Mouse (Mus musculus): Measurements from ENCODE around the gene Sfi1.
"Not testable (repeated sequence)": the region's sequence is repeated elsewhere in the genome, so short reads cannot be mapped to it uniquely, and the experiment has no call there.

DNA sequence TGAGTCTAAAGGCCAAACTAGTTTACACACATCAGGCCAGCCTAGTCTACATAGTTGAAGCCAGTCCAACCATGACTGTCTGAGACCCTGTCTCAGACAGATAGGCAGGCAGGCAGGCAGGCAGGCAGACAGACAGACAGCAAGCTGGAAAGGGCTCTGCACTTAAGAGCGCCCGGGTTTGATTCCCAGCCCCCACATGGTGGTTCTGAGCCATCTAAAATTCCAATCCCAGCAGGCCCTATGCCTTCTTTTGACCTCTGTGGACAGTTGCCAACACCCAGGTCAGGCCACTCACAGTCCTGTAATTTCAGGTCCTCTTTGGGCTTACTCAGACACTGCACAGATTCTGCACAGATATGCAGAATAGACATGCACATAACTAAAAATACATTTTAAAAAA, 46.5 kb downstream of the Sfi1 start:
- TF ChIP-seq CTCF (IDR thresholded peaks at IDR 0.05); POLR2A (IDR thresholded peaks at IDR 0.05; ENCODE audit: insufficient read depth, low read depth, low read length); EP300 (IDR thresholded peaks at IDR 0.05; ENCODE audit: insufficient read depth, low read depth, low read length): not testable (repeated sequence)

Measured in heart, adult 2 months (tissue).